Mouse (Mus musculus) E14TG2a.4 (cell line): ENCODE data around the gene Acsf3.

ENCODE experiments used
- CTCF ChIP-seq: conservative IDR thresholded peaks from 2 replicates; pipeline ENCODE4 v1.5.1; 2014; ENCODE audit warnings: low read length
- NANOG ChIP-seq: IDR thresholded peaks from 2 replicates; pipeline ENCODE4 v1.6.1; 2014; ENCODE audit warnings: borderline replicate concordance, low read length, mixed read lengths

- TF ChIP-seq CTCF: no peak
- TF ChIP-seq NANOG: no peak
These were observed 37.4 kb upstream of the Acsf3 start for GRCm38 (mm10) chr8:122737886-122738285.
